Mouse (Mus musculus) brain, adult 10 weeks (tissue): ENCODE results near the gene Ncbp2. TPM values are rescaled to one million over a fixed set of nuclear protein-coding genes. Genes with fewer than 3 reads are reported as not detected.

Experiments
- polyA plus RNA-seq: library from polyadenylated mRNA; stranded (reverse); fragments of 350-450 nt; fragmentation: Illumina TruSeq; extraction: RNeasy Lipid Tissue Mini Kit (QIAGEN cat#74804); gene quantifications from one replicate; pipeline ENCODE4 v1.2.3, GENCODE M21; 2015; ENCODE audit warnings: low read depth, low replicate concordance

Gene Ncbp2
- polyA plus RNA-seq = 63.4 TPM

GRCm38 (mm10) chr16:31948345-31948774 is at the start of gene Ncbp2, which contains the start of gene 0610012G03Rik:
TSS of gene Ncbp2 (plus strand) at chr16:31948513.
TSS of gene 0610012G03Rik (minus strand) at chr16:31948494.

GRCm38 (mm10) chr16:31933751-31934549 is 14.4 kb upstream of the Ncbp2 start, which contains the start of gene Pigz:
TSS of gene Pigz (plus strand) at chr16:31933851.

GRCm38 (mm10) chr16:32002509-32003477 is 54.5 kb downstream of the Ncbp2 start, which contains the start of gene Senp5:
TSS of gene Senp5 (minus strand) at chr16:32003287.

Other genes with a start within 250 kb of the Ncbp2 start
- 0.58 TPM for gene Meltf, start 69.7 kb upstream of the Ncbp2 start, polyA plus RNA-seq
- gene Pigz, start 14.7 kb upstream of the Ncbp2 start, polyA plus RNA-seq = 20.3 TPM
- 48.2 TPM for gene 0610012G03Rik, start within 50 bp of the Ncbp2 start, polyA plus RNA-seq
- 31.2 TPM for gene Senp5, start 54.8 kb downstream of the Ncbp2 start, polyA plus RNA-seq
- gene Pak2, start 130.8 kb downstream of the Ncbp2 start, polyA plus RNA-seq = 21.2 TPM
- 36.6 TPM for gene Pigx, start 151.2 kb downstream of the Ncbp2 start, polyA plus RNA-seq
- 96.5 TPM for gene Cep19, start 151.3 kb downstream of the Ncbp2 start, polyA plus RNA-seq
- 5.6 TPM for gene Nrros, start 217.1 kb downstream of the Ncbp2 start, polyA plus RNA-seq
- not detected for gene Bex6, start 231.3 kb downstream of the Ncbp2 start, polyA plus RNA-seq